Mouse (Mus musculus) T-cell, adult 2 months (primary cell): ENCODE data around the gene R3hdm4.
A peak's percentile ranks its signal among the peaks of the same experiment; 100 is the strongest.
"Not testable (repeated sequence)": the region's sequence is repeated elsewhere in the genome, so short reads cannot be mapped to it uniquely, and the experiment has no call there.

Experiments used
- DNase-seq: peaks from one replicate; pipeline ENCODE4 v3.0.0; 2022; ENCODE audit warnings: low spot score

Gene R3hdm4

DNA sequence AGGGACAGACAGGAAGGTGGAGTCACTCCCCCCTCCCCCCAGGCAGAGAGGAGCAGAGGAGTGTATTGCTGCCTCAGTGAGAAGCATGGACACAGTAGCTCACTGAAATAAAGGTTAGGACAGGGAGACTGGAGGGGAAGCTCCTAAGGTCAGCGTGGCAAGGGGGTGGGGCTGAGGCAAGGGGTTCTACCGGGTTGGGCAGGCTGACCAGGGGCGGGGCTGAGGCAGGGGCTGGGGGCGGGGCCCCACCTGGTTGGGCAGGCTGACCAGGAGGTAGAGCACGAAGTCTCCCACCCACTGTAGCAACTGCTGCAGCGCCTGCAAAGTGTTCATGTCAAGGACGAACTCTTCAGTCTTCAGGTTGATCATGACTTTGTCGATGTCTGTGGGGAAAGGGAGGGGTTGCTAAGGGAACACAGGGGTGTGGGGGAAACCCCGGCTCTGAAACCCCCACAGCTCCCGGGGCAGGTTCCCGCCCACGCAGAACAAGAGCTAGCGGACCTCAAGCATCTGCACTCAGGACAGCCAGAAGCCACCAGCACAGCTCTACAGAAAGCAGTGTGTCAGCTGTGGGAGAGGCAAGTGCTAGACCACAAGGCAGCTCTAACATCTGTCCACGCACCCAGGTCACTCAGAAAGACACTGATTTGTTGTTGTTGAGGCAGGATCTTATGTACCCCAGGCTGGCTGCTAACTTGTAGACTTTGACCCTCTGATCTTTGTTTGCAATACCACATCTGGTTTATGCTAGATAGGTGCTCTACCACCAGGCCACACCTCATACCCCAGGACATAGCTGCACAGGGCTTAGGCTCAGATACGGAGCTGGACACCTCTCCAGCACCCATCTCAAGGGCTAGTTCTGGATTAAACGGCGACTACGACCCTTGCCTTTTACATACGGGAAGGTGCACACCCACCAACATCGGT, 23.4 kb downstream of the R3hdm4 start:
- peak; percentile 49 for DNase-seq

DNA sequence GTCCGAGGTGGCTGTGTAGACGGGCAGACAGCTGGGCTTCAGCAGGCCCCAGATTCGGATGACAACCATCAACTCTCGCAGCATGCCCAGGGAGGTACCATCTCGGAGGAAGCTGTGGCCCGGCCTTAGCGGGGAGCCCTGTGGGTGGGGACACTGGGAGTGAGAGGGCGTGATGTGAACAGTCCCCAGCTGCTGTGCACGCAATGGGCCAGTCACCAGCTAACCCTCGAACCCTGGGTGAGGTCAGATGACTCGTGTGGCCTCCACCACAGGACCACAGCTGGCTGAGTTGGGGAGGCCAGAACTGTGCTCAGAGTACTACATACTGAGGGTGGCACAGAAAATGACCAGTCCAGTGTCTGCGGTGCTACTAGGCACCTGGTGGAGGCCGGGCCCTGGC, 24.2 kb downstream of the R3hdm4 start:
- DNase-seq = no peak

DNA sequence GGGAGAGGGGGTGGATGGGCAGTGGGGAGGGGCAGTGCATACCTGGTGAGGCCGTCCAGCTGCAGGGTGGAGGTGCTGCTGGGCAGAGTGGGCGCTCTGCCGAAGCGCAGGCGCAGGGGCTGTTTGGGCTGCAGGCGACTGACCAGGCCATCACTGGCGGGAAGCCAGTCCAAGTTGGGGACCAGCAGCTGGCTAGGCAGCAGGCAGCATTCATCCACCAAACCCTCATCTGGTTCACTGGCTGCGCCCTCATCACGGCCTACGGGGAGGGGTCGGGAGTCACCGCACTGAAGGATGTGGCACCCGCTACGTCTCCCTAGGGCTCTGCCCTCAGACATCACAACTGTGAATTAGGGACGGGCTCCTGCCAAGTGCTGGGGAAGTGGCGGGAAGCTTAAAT, 24.7 kb downstream of the R3hdm4 start:
- DNase-seq = no peak

DNA sequence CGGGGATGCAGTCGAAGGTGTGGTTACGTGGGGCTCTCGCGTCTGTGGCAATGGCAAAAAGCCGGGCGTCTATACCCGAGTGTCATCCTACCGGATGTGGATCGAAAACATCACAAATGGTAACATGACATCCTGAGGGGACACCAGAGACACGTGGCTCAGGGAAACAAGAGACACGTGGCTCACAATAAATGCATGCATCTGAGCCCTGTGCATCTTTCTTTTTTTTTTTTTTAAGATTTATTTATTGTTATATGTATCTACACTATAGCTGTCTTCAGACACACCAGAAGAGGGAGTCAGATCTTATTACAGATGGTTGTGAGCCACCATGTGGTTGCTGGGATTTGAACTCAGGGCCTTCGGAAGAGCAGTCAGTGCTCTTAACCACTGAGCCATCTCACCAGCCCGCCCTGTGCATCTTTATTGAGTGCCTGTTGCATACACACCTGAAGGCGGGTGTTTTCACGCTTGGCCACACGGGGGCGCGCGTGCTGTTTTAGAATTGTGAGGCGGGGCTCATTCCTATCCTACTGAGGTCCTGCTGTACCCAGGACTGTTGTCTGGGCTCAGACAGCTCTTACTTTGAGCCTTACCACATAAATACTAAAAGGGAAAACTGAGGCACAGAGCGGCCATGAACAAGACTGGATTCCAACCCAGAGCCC, 28.4 kb downstream of the R3hdm4 start:
- peak; percentile 83 for DNase-seq

DNA sequence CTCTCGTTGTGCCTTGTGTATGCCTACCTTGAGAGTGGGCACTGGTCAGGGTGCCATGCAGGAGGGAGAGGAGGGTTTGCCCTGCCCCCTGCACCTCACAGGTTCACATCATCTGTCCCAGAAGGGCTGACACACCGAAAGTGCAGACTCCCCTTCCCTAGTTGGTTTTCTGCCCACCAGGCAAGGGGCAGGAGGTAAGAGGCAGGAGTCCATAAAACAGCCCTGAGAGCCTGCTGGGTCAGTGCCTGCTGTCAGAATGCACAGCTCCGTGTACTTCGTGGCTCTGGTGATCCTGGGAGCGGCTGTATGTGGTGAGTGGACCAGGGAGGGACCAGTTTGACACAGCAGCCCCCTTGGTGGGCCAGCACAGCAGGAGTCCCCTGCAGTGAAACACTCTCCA, 30.3 kb downstream of the R3hdm4 start, which contains the start of gene Cfd:
Gene Cfd (plus strand): TSS at position 184 of the 400 bp plus-strand sequence.
- no peak for DNase-seq

DNA sequence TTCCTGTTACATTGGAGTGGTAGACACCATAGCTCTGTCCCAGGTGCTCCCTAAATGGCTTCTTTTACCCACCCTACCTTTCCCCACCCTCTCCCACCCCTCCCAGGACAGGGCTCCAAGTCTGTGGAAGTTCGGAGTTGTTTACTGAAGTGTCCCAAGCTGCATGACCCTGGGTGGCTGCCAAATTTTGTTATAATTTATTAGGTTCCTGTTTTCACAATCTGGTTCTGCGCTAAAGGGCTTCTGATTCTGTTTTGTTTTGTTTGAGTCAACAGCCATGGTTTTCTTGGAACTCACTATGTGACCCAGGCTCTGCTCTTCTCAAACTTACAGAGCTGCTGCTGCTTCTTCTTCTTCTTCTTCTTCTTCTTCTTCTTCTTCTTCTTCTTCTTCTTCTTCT, 31.6 kb downstream of the R3hdm4 start:
- DNase-seq = no peak

DNA sequence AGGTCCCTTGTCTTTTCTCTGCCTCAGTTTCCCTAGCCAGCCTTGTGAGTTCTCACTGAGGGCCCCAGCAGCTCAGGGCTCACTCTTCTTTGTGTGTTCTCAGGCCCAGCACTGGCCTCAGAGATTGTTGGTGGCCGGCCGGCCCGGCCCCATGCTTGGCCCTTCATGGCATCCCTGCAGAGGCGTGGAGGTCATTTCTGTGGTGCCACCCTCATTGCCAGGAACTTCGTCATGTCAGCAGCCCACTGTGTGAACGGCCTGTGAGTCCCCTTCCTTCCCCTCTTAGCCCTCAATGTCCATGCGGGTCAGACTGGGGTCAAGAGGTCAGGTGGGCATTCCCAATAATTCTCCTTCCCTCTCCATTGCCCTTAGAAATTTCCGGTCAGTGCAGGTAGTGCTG, 34.4 kb downstream of the R3hdm4 start:
- DNase-seq = no peak

DNA sequence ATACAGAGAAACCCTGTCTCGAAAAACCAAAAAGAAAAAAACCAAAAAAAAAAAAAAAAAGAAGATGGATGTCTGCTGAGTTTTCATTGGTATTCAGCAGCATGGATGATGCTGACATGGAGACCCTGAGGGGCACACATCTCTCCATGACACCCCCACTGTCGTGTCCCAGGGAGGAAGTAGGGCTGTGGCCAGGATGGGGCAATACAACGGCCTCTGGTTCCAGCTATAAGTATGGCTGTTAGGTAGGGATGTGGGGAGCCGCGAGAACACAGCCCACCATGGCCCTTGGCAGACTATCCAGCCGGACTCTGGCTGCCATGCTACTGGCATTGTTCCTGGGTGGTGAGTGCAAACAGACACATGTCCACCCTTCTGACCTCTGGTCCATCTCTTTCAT, 35.0 kb downstream of the R3hdm4 start, which contains the start of gene Elane:
Gene Elane (plus strand): TSS at position 194 of the 400 bp plus-strand sequence.
- no peak for DNase-seq

DNA sequence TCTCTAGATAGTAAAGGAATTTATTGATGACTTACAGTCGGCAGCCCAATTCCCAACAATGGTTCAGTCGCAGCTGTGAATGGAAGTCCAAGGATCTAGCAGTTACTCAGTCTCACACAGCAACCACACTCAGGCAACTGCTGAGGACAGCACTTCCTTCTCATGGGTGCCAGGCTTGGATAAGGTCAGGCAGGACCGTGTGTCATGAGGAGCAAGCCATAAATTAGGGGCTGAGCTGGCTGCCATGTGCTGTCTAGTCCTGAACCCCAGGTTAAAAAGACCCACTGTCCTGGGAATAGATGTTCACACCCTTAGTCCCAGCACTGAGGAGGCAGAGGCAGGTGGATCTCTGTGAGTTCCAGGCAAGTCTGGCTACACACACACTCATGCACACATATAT, 36.1 kb downstream of the R3hdm4 start:
- not testable (repeated sequence) for DNase-seq

DNA sequence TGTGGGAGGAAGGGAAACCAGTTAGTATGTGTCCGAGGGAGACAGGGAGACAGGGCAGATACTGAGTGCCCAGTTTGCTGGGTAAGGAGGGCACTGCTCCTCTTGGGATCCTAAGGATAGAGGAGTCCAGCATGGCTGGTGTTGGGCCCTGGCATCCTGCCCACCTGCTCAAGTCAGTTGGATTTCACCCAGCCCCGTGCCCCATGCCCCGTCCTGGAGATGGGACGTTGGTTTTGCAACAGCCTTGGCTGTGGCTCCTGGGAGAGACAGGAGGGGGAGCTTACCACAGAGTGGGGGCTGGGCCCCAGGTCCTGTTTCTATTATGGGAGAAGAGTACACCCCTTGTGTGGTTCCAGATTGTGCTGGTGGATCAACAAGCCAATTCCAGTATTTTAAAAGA, 36.6 kb downstream of the R3hdm4 start:
- DNase-seq = no peak

DNA sequence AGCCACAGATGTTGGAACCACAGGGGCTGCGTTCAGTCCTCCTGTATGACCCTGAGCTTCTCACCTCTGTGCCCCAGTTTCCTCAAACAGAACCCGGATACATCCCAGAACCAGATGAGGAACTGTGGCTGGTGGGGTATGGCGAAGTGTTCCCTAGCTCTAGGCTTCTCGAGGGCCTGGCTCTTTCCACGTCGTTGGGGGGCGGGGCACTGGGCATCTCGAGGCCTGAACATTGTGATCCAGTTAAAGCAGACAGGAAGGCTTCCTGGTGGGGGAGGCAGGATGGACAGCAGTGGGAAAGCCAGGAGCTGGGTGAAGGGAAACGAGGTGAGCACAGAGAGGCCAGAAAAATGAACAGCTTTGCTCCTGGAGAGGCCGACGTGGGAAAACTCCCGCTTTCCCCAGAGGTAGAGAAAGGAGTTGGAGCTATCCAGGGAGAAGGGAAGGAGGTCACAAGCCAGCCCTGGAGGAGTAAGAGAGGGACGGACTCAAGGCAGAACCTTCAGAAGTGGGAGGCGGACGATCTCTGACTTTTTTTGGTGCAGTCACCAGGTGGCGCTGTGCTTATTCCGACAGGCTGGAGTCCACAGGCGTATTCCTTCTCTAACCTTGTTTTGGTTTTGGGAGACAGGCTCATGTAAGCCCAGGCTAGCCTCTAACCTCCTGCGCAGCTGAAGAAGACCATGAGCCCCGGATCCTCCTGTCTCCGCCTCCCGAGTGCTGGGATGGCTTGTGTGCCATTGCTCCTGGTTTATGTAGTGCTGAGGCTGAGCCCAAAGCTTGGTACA, 37.5 kb downstream of the R3hdm4 start:
- peak; percentile 61 for DNase-seq

DNA sequence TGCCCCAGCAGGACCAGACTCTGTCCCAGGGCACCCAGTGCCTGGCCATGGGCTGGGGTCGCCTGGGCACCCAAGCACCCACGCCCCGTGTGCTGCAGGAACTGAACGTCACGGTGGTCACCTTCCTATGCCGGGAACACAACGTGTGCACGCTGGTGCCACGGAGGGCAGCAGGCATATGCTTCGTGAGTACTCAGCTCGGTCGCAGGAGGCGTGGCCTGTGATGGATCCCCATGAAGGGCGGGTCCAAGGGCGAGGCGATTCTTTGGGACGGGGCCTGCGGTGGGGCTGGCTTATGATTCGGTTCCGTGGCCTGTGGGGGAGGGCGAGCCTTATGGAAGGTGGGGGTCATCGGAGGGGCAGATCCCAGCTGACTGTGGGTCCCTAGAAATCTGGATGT, 39.0 kb downstream of the R3hdm4 start:
- no peak for DNase-seq

DNA sequence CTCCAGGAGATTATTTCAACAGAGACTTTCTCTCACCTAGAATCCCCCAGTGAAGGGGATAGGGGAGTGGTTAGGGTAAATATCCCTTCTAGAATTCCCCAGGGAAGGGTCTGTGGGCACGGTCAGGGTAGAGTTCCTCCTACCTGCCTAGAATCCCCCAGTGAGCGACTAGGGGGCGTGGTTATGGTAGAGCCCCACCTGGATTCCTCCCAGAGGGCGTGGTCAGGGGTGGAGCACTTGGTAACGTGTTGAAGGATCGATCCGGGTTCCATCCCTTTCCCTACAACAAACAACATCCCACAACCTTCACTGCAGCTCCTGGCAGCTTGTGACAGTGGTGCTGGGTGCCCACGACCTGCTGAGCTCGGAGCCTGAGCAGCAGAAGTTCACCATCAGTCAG, 40.3 kb downstream of the R3hdm4 start:
- DNase-seq = no peak

DNA sequence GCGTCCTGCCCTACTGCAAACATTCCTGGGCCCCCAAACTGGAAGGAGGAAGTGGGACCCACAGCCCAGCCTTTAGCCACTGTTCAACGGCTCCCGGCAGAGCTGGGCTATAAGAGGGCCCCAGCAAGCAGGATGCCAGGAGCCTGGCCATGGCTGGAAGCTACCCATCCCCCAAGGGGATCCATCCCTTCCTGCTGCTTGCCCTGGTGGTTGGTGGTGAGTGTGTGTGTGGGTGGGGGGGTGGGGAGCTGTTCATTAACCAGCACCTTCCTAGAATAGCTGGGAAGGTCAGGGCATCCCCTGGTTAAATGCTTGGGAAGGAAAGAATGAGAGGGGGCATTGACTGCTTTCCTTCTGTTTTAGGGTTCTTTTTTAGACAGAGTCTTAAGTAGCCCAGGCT, 41.5 kb downstream of the R3hdm4 start:
- no peak for DNase-seq

DNA sequence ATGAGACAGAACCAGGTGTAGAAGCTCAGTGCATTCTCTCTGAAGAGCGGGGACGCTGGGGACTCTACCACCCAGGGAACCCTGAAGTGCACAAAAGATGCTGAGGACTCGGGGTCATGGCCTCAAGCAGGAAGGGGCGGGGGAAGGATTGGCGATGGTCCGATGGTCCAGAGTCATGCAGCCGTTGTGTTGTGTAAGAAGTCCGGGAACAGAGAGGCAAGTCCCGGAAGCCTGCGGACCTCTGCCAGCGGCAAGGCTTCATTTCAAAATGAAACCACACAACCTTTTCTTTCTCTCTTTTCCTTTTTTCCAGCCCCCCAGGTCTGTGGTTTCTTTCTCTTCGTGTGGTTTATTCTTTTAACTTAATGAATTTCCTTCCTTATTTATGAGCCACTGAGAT, 43.3 kb downstream of the R3hdm4 start:
- no peak for DNase-seq

DNA sequence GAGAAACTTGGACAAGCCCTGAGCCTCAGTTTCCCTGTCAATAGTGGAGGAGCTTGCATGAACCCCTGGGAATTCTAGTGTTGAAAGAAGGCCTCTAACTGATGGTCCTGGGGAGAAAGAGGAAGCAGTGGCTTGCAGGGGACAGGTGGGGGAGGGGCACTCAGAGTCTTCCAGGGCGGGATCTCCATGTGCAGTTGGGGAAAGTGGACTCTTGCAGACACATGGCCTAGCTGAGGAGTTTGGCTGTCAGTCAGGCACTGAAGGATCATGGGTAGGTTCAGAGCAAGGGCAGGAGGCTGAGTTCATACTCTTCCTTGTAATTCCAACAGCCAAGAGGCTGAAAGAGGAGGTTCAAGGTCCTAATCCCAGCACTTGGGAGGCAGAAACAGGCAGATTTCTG, 43.8 kb downstream of the R3hdm4 start:
- DNase-seq = no peak

DNA sequence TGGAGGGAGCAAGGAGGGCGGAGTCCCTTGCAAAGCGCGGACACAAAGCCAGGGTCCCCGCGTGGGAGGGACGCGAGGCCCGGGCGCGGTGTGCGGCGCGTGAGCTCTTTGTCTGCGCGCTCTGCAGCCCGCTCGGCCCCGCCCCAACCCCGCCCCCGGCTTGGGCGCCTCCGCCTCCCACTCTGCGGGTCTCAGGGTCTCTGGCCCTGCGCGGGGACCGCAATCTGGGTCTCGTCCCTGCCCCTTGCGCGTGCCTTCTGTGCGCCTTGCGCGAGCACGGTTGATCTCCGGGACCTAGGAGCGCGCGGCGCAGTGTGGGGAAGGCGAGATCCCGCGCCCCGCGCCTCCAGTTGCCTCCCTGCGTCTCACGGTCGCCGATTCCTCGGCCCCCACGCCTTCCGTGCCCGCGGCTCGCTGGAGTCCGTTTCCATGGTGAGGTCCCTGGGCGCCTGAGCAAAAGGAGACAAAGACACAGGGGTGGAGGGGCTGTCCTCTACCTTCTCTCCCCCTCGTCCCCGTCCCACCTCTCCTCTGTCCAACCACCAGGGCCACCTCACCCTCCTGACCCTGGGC, 46.6 kb downstream of the R3hdm4 start, which contains the start of the genes Prtn3 and Plppr3:
Gene Prtn3 (plus strand): TSS at position 187 of the 573 bp plus-strand sequence.
Gene Plppr3 (minus strand): TSS at position 345 of the 573 bp plus-strand sequence.
- no peak for DNase-seq

DNA sequence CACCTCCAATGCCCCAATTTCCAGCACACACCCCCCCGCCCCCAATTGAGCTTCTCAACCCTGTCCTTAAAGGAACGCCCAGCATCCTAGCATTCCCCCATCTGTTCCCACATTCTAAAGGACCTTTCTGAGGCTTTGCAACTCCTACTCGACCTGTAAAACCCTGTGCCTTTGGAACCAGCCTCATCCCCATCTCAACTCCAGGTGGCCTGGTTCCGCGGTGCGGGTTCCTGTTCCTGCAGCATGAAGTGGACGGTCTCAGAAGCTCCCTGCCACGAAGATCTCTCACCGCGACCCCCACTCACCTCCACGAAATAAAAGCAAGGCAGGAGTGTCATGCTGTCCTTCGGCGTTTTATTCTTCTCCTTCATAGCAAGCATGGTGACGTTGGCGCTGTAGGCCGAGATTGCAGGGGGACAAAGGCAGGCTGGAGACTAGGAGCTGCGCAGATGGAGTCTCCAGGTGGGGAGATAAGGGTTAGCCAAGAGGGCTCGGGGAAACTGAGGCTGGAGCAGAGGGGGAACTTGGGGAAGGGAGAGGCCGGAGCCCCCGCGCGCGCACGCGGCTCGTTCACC, 47.2 kb downstream of the R3hdm4 start:
- no peak for DNase-seq

DNA sequence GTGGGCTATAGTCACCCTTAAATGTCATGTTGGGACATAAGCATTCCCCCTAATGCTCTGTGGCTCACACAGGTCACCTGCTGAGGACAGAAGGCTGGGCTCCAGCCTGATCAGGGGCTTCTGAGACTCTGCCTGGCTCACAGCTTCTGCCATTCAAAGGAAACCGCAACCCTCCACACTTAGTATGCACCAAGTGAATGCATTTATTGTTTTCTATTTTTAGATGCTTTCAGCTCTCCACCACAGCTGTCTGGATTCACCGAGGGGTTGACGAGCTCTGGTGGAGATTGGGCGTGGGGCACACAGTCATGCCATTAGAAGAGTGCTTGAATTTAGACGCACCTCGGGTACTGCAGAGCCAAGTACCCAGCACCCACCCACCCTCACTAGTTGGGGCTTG, 47.7 kb downstream of the R3hdm4 start:
- no peak for DNase-seq

DNA sequence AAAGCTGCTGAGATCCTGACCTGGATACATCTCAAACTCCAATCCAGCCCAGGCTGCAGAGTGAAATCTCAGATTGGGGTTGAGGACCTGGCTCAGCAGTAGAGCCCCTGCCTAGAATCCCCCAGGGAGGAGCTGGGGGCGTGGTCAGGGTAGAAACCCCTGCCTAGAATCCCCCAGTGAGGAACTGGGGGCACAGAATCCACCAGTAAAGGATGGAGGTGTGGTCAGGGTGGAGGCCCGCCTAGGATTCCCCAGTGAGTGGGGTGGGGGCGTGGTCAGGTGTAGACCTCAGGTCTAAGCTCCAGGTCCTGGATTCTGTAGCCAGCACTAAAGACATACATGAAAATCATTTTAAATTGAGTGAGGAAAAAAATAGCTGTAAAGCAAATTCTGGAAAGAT, 48.1 kb downstream of the R3hdm4 start:
- DNase-seq = no peak

DNA sequence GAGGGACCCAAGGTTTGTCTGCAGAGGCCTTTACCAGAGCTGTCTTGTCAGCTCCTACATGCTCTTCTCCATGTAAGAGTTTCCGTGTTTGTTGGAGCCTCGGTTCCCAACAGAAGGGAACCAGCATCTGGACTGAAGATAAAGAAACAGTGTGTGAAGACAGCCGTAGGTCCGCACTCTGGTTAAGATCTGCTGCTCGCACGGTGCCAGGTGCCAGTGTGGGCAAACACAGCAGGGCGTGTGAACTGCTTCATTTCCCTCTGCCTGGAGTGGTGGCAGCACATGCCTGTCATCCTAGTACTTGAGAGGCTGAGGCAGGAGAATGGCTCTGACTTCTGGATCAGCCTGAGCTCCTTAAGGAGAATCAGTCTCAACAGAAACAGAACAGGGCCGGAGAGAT, 49.2 kb downstream of the R3hdm4 start:
- DNase-seq = no peak

DNA sequence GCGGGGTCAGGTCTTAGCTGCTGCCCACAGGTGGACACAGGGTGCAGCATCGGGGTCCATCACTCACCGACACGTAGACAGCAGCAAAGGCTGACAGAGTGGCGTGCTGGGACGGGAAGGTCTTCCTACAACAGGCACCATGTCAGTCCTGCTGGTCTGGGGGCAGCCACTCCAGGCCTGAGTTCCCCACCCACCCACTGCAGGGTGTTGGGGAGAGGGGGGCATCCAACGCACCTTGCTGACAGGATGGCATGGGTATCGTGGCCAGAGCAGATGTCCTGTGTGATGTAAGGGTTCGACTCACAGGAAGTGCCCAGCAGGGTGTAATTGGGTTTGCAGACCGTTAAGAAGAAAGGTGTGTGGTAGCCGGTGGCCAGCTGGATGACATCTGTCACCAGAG, 54.4 kb downstream of the R3hdm4 start:
- no peak for DNase-seq
